8 mouse cellular contexts compared by ENCODE assay signal in genomic region chr5:52821691-52822090, GRCm38 (mm10). TPM values are rescaled to one million over a fixed set of nuclear protein-coding genes. Genes with fewer than 3 reads are reported as not detected.
DNase-seq lines count a peak whose midpoint lies in the region; ATAC-seq and TF ChIP-seq lines count a peak whose summit lies in the region.

No protein-coding gene starts in this region.

- H3K4me3 ChIP-seq in heart, adult 2 months = no peak overlapping the region
- no peak overlapping the region for H3K4me3 ChIP-seq in heart, embryonic 11.5 days (ENCODE audit: low read depth, low read length)
- H3K4me3 ChIP-seq in kidney, postnatal 0 days (replicated peaks; ENCODE audit: low read depth, low read length) = no peak overlapping the region
- H3K4me3 ChIP-seq in lung, postnatal 0 days (ENCODE audit: low read depth, low read length) = no peak overlapping the region

- H3K4me2 ChIP-seq in heart, embryonic 11.5 days = no peak overlapping the region
- H3K4me2 ChIP-seq in kidney, postnatal 0 days (ENCODE audit: low read length) = no peak overlapping the region
- H3K4me2 ChIP-seq in lung, postnatal 0 days (replicated peaks; ENCODE audit: low read depth, low read length) = no peak overlapping the region

- no peak for ATAC-seq in heart, embryonic 11.5 days (replicated peaks; ENCODE audit: insufficient number of reproducible peaks, low FRiP score, low TSS enrichment)
- peak; percentile 54 for ATAC-seq in common myeloid progenitor, adult 5-6 weeks (replicated peaks; ENCODE audit: low read depth, poor library complexity, severe bottlenecking)
- ATAC-seq in kidney, postnatal 0 days (replicated peaks; ENCODE audit: low FRiP score, low read depth) = no peak
- ATAC-seq in lung, postnatal 0 days = peak; percentile 28; the same call in 1 of the 2 replicates

- H3K79me2 ChIP-seq in heart, adult 2 months (replicated peaks; ENCODE audit: control insufficient read depth, insufficient read depth, low read length) = no peaks in the 10 kb centered on the region

- peaks cover 2% of the 10 kb centered on the region for H3K4me1 ChIP-seq in heart, adult 2 months (ENCODE audit: control insufficient read depth, insufficient read depth, low read length)
- H3K4me1 ChIP-seq in heart, embryonic 11.5 days (ENCODE audit: control insufficient read depth, insufficient read depth, low read length) = no peaks in the 10 kb centered on the region
- H3K4me1 ChIP-seq in kidney, postnatal 0 days (replicated peaks; ENCODE audit: insufficient read depth, low read length) = no peaks in the 10 kb centered on the region
- no peaks in the 10 kb centered on the region for H3K4me1 ChIP-seq in lung, postnatal 0 days (ENCODE audit: insufficient read depth, low read depth, low read length)

- H3K27me3 ChIP-seq in heart, adult 2 months (ENCODE audit: control insufficient read depth, insufficient read depth, low read length) = no peaks in the 10 kb centered on the region
- no peaks in the 10 kb centered on the region for H3K27me3 ChIP-seq in heart, embryonic 11.5 days (ENCODE audit: control insufficient read depth, insufficient read depth, low read length)
- no peaks in the 10 kb centered on the region for H3K27me3 ChIP-seq in kidney, postnatal 0 days (ENCODE audit: insufficient read depth, low read length)
- no peaks in the 10 kb centered on the region for H3K27me3 ChIP-seq in lung, postnatal 0 days (replicated peaks; ENCODE audit: insufficient read depth, low read length)

- H3K9ac ChIP-seq in heart, adult 2 months (ENCODE audit: low read depth, low read length) = no peak overlapping the region
- H3K9ac ChIP-seq in heart, embryonic 11.5 days (ENCODE audit: low read depth, low read length) = no peak overlapping the region
- no peak overlapping the region for H3K9ac ChIP-seq in kidney, postnatal 0 days (ENCODE audit: low read depth, low read length)
- no peak overlapping the region for H3K9ac ChIP-seq in lung, postnatal 0 days (replicated peaks; ENCODE audit: low read depth)

- TF ChIP-seq CTCF in heart, adult 2 months (IDR thresholded peaks at IDR 0.05) = peak; percentile 84
- peak; percentile 88 for TF ChIP-seq CTCF in kidney, postnatal 0 days (IDR thresholded peaks at IDR 0.05; ENCODE audit: low read depth)
- peak; percentile 82 for TF ChIP-seq CTCF in lung, postnatal 0 days (IDR thresholded peaks at IDR 0.05)

- no peak for DNase-seq in heart, adult 2 months
- peak; percentile 32 for DNase-seq in urinary bladder, postnatal 25 days (ENCODE audit: low spot score)
- no peak for DNase-seq in urinary bladder, adult 2 months (ENCODE audit: low spot score)
- DNase-seq in kidney, postnatal 0 days (ENCODE audit: low spot score) = peak; percentile 78
- DNase-seq in lung, postnatal 0 days (ENCODE audit: low spot score) = peak; percentile 83
- no peak for DNase-seq in ovary, postnatal 10 days (ENCODE audit: low spot score)

- 32% methylated on average over 3 of the region's 3 CpGs for WGBS in heart, adult 2 months
- 52% methylated on average over 3 of the region's 3 CpGs for WGBS in heart, embryonic 11.5 days (ENCODE audit: insufficient replicate concordance)
- WGBS in kidney, postnatal 0 days = 27% methylated on average over 3 of the region's 3 CpGs
- WGBS in lung, postnatal 0 days = 31% methylated on average over 3 of the region's 3 CpGs

- peaks cover 4% of the 10 kb centered on the region for H3K36me3 ChIP-seq in heart, adult 2 months (ENCODE audit: control insufficient read depth, insufficient read depth, low read length)
- H3K36me3 ChIP-seq in heart, embryonic 11.5 days (ENCODE audit: control insufficient read depth, insufficient read depth, low read length) = no peaks in the 10 kb centered on the region
- peaks cover 16% of the 10 kb centered on the region; the same call in 1 of the 2 replicates for H3K36me3 ChIP-seq in kidney, postnatal 0 days (ENCODE audit: insufficient read depth, low read length)
- H3K36me3 ChIP-seq in lung, postnatal 0 days (ENCODE audit: insufficient read depth, low read length) = peaks cover 2% of the 10 kb centered on the region; the same call in 1 of the 2 replicates

- intact Hi-C loops in heart, adult 2 months (cut with DNase I) = loop anchor here (5.0 kb wide), 1 partner anchor 304 kb away; no protein-coding TSS in a partner anchor

- no peak for TF ChIP-seq EP300 in heart, adult 2 months (IDR thresholded peaks at IDR 0.05; ENCODE audit: insufficient read depth, low read depth, low read length)
- no peak for TF ChIP-seq EP300 in lung, postnatal 0 days (IDR thresholded peaks at IDR 0.05)

- no peaks in the 10 kb centered on the region for H3K9me3 ChIP-seq in heart, embryonic 11.5 days (replicated peaks; ENCODE audit: control insufficient read depth, low read length)
- no peaks in the 10 kb centered on the region for H3K9me3 ChIP-seq in kidney, postnatal 0 days (replicated peaks; ENCODE audit: low read length)
- H3K9me3 ChIP-seq in lung, postnatal 0 days (ENCODE audit: low read length) = no peaks in the 10 kb centered on the region

- no peak for TF ChIP-seq POLR2A in heart, adult 2 months (IDR thresholded peaks at IDR 0.05; ENCODE audit: insufficient read depth, low read depth, low read length)

- no peak overlapping the region for H3K27ac ChIP-seq in heart, adult 2 months
- H3K27ac ChIP-seq in heart, embryonic 11.5 days (ENCODE audit: low read depth, low read length) = no peak overlapping the region
- H3K27ac ChIP-seq in kidney, postnatal 0 days = no peak overlapping the region
- no peak overlapping the region for H3K27ac ChIP-seq in lung, postnatal 0 days (ENCODE audit: low read length)

RNA-seq across cellular contexts. Expression of gene Anapc4, which starts 12.1 kb away (rescaled TPM):
- total RNA-seq in heart, adult 2 months (2021) = 10 to 100 TPM; 37.4 to 38.8 TPM
- 17.3 and 50.3 TPM in 2 replicates for polyA plus RNA-seq in heart, adult 2 months (2012; rRNA removed)
- polyA plus RNA-seq in heart, embryonic 11.5 days (2014; fragmentation: Nextera tagmentation; extraction: Ambion mirVana) = 82.6 and 90.7 TPM in 2 replicates
- 74.7 and 76.4 TPM in 2 replicates for polyA plus RNA-seq in urinary bladder, adult 2 months (2012; rRNA removed)
- total RNA-seq in common myeloid progenitor, adult 5-6 weeks (2017) = 58.1 and 88.8 TPM in 2 replicates
- 72.3 and 79.6 TPM in 2 replicates for polyA plus RNA-seq in kidney, postnatal 0 days (2015; fragmentation: Nextera tagmentation; extraction: Ambion mirVana)
- 65.3 and 66.6 TPM in 2 replicates for polyA plus RNA-seq in lung, postnatal 0 days (2015; fragmentation: Nextera tagmentation; extraction: Ambion mirVana)

RNA-seq across cellular contexts. Expression of gene Zcchc4, which starts 46.5 kb away (rescaled TPM):
- total RNA-seq in heart, adult 2 months (2021) = 1 to 10 TPM; 5.0 to 5.2 TPM
- 4.5 and 7.3 TPM in 2 replicates for polyA plus RNA-seq in heart, adult 2 months (2012; rRNA removed)
- polyA plus RNA-seq in heart, embryonic 11.5 days (2014; fragmentation: Nextera tagmentation; extraction: Ambion mirVana) = 10.5 and 10.9 TPM in 2 replicates
- polyA plus RNA-seq in urinary bladder, adult 2 months (2012; rRNA removed) = 11.9 and 12.9 TPM in 2 replicates
- total RNA-seq in common myeloid progenitor, adult 5-6 weeks (2017) = 18.5 and 19.2 TPM in 2 replicates
- polyA plus RNA-seq in kidney, postnatal 0 days (2015; fragmentation: Nextera tagmentation; extraction: Ambion mirVana) = 8.7 and 9.6 TPM in 2 replicates
- 5.2 and 6.2 TPM in 2 replicates for polyA plus RNA-seq in lung, postnatal 0 days (2015; fragmentation: Nextera tagmentation; extraction: Ambion mirVana)

Comparison
In these comparisons a context has a peak if more than half of its experiments do, and no peak if none do; other contexts are left out.
1. DNase-seq: peak in urinary bladder, postnatal 25 days (single experiment), kidney, postnatal 0 days (single experiment) and lung, postnatal 0 days (single experiment); none in heart, adult 2 months (0 of 2), urinary bladder, adult 2 months (single experiment) and ovary, postnatal 10 days (single experiment).
2. ATAC-seq: peak in common myeloid progenitor, adult 5-6 weeks (single experiment) and lung, postnatal 0 days (single experiment); none in heart, embryonic 11.5 days (single experiment) and kidney, postnatal 0 days (single experiment).
3. Peak in every context shown above with its lines, with median percentiles within 50 percentile points of each other: CTCF ChIP-seq.